Mouse (Mus musculus): Measurements from ENCODE around the gene Maats1. TPM values are rescaled to one million over a fixed set of nuclear protein-coding genes. Genes with fewer than 3 reads are reported as not detected.

Maats1 gene
- under 1 TPM in 1 of 2 experiments, not detected in 1; 0.24 TPM for polyA plus RNA-seq (2017; shearing (Covaris generic))

GRCm38 (mm10) chr16:38341396-38342324 is at the start of gene Maats1:
Maats1 (minus strand) TSS chr16:38342143.
- ATAC-seq, result peak; percentile 33

GRCm38 (mm10) chr16:38390322-38390721 is 48.4 kb upstream of the Maats1 start:
- ATAC-seq, result no peak

DNA sequence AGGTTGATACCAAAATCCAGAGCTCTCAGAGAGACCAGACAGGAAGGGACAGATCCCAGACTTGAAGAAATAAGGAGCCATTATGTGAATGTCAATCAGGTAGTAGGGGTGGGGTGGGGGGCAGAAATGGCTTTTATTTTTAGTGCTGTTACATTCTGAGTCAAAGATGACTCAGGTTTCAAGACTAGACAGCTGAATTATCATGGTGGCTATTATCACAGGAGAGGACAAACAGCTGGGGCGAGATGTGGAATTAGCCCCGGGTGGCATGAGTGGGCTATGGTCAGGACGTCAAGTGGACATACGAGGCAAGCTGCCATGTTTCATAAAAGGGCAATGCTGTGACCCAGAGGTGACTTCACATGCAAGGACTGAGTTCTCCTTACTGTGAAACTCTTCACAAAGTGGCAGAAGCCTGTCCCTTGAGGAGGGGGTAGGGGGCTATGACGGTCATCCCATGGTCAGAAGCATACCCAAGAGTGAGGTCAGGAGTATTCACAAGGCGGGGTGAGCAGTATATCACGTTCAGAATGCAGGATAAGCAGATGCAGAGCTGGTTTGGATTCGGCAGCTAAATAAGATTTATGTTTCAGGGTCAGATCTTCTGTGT is 47.4 kb upstream of the Maats1 start:
- ATAC-seq, result no peak

- no peak for ATAC-seq
Measured at GRCm38 (mm10) chr16:38388757-38389156, 46.8 kb upstream of the Maats1 start.

DNA sequence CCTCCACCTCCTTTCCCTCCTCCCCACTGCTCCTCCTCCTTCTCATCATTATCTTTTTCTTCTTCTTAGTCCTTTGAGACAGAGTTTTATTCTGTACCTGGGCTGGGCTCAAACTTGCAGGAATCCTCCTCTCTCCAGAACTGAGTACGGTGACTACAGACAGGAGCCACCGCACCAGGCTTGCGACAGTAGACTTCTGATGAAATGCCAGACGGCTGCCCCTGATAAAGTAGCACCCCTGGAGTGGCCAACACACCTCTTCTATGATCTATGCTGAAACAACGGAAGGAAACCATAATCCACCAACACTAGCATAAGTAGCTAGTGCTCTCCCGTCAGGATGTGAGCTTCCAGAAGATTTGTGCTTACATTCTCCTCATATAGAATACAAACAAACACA is 45.4 kb upstream of the Maats1 start:
- ATAC-seq, result no peak

DNA sequence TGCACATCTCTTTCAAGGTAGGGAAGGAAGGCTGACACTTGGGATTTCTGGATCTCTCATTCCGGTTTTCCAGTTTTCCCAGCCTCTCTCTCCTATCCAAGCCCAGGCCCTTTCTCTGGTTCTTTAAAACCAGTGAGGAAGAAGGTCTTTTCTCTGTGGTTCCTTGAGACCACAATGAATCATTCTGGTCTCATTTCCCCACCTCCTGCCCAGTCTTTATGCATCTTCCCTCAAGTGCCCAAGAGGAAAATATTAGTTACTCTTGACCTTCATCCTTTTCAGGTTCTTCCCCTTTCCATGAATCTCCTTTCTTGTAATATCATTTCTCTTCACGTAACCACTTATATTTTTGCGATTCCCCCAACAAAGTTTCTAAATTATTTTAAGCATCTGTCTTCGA is 43.8 kb upstream of the Maats1 start:
- ATAC-seq, result no peak

GRCm38 (mm10) chr16:38385184-38385634 is 43.3 kb upstream of the Maats1 start:
- ATAC-seq, result no peak

- no peak for ATAC-seq
Measured at GRCm38 (mm10) chr16:38383683-38384082, 41.7 kb upstream of the Maats1 start.

- no peak for ATAC-seq
Measured at GRCm38 (mm10) chr16:38379926-38380325, 38.0 kb upstream of the Maats1 start.

DNA sequence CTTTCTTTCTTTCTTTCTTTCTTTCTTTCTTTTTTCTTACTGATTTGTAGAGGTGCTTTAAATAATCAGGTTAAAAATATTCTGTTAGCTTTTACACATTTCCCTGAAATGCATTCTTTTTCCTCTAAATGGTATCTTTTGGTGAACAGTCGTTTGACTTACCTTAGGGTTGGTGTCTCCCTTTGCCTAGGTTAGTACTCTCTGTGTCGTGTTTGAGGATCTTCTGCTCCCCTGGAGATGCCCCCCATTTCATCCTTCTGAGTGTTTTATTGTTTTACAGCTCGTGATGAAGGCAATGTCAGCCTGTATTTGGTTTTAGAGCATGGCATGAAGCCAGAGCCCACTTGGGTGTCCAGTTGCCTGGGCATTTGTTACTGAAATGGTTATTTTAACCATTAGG is 37.5 kb upstream of the Maats1 start:
- no peak for ATAC-seq

- ATAC-seq, result no peak
Measured at GRCm38 (mm10) chr16:38379088-38379487, 37.1 kb upstream of the Maats1 start.

DNA sequence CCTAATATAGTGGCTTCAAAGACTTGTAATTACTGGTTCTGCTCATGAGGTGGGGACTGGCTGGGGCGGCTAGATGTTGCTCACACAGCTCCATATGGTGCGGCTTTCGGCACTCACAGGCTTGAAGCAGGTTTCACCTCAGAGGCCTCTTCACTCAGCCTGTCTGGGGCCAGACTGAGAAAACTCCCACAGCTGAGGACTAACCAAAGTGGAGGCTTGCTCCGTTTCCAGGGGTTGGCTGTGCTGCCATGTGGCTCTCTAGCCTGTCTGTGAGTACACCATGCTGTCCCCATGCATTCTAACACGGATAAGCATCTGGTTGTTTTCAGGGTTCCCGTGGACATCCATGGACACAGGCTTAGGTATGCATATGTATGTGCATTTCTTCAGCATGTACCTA is 36.6 kb upstream of the Maats1 start:
- ATAC-seq, result no peak

- ATAC-seq, result no peak
Measured at GRCm38 (mm10) chr16:38377546-38377945, 35.6 kb upstream of the Maats1 start.

DNA sequence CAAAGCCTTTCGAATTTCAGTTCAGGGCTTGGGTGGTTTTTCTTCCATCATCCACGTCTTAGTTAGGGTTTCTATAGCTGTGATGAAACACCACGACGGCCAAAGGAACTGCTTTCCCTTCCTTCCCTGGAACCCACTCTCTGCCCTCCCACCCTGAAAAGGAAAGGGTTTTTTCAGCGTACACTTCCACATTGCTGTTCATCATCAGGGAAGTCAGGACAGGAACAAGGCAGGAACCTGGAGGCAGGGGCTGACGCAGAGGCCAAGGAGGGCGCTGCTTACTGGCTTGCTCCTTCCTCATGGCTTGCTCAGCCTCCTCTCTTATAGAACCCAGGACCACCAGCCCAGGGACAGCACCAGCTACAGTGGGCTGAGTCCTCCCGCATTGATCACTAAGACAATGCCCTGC is 34.9 kb upstream of the Maats1 start:
- ATAC-seq, result peak; percentile 32

- peak; percentile 74 for ATAC-seq
Measured at GRCm38 (mm10) chr16:38376163-38376840, 34.4 kb upstream of the Maats1 start.

- no peak for ATAC-seq
Measured at GRCm38 (mm10) chr16:38375182-38375581, 33.2 kb upstream of the Maats1 start.

DNA sequence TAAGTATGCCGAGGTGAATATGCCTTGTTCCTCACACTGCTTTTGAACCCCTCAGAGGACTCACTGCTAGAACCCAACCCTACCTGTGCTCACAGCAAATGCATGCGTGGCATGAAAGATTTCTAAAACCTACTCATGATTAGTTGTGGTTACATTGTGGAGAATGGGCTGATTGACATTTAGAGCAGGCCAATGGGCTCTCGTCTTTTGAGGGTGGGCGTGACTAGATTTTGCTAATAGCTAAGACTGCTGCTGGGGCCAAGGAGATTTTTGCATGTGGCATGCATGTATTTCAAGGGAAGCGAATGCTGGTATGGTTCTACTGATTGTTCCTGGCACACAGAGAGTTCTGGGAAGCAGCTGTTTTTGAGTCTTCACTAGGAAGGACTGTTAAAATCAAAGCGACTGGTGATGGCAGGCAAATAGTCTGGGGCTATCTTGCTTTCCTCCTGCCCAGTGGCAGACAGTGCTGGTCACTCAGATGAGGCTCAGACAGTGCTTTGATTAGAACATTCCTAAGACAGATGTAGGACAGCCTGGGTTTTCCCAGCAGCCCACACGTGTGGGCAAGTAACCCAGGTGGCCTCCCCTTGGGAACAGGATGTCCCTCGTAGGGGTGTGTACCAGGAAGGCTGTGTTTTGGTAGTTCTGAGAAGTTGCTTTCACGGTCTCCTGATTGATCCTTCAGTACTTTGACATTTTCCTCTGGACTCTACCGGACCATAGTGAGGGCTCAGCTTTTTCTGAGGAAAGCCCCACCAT is 32.6 kb upstream of the Maats1 start:
- ATAC-seq, result peak; percentile 66

DNA sequence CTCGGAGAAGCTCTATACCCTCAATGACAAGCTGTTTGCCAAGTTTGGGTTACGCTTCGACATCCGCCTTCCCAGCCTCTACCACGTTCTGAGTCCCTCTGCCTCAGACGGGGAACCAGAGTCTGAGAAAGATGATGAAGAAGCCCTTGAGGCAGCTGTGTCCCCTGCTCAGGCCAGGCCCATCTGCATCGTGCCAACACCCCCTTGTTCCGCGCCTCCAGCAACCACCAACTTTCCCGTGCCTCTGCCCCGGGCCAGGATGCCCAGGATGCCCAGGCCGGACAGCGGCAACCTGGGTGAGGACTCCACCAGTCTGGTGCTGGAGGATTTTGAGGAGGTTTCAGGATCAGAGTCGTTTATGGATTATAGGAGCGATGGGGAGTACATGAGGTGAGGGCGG is 32.0 kb upstream of the Maats1 start:
- no peak for ATAC-seq

DNA sequence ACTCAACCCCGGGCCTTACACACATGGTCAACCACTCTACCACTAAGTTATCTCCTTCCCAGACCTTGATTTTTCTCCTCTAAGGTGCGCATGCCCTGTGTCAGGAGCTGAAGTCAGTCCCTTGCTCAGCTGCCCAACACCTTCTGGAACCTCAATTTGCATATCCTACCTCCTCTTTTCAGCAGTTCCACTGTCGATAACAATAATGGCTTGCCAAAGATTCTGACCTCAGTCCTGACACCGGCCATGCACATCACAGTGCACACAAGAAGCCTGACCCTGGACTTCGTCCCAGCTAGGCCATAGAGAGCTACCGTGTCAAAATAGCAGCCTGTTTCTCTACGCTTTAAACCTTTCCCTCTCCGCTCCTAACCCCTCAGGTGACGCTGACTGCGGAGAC is 31.5 kb upstream of the Maats1 start:
- no peak for ATAC-seq

- no peak for ATAC-seq
Measured at GRCm38 (mm10) chr16:38372876-38373275, 30.9 kb upstream of the Maats1 start.

DNA sequence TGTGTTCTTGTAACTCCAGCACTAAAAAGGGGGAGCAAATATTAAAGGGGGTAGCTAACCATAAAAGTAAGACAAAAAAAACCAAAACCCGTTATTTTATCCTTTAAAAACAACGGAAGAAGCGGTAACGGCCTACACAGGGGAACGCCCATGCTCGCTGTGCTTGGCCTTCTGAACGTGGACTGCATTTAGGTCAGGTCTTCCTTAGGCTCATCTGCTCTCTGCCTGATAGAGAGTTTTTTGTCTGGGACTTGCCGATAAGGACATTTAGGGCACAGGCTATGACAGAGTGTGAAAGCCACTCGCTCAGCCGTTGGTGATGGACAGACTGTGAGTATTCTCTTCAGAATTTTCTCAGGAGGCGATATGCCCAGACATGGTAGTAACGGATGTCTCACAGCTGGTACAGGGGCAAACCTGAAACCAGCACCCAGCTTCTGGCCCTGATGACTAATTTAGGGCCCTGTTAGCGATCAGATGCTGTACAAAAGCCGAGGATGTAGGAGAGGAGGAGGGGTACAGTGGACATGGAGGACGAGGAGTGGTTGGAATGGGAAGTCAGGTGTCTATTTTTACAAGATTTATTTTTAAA is 29.9 kb upstream of the Maats1 start:
- no peak for ATAC-seq
